Mouse (Mus musculus) left cerebral cortex, postnatal 36 days (tissue): ENCODE data around the gene Cops8. TPM values are rescaled to one million over a fixed set of nuclear protein-coding genes. Genes with fewer than 3 reads are reported as not detected.

Experiments
- DNase-seq, 2 experiments: peaks; one replicate each; pipeline ENCODE4 v3.0.0; 2021 to 2022; ENCODE audit warnings: low spot score in 2 of 2, mixed read lengths in 1 of 2
- intact Hi-C: fragments of 180-260 bp; cut with DNase I; formaldehyde crosslinking; loops from one replicate; pipeline ENCODE4 v1.15.1; 2025
- total RNA-seq, 2 experiments: library from RNA; stranded (reverse); gene quantifications; 2 replicates each; pipeline ENCODE4 v1.2.3; 2021

Cops8 gene
- total RNA-seq, 2 experiments from 2014 or later = 112 to 126 TPM

DNA sequence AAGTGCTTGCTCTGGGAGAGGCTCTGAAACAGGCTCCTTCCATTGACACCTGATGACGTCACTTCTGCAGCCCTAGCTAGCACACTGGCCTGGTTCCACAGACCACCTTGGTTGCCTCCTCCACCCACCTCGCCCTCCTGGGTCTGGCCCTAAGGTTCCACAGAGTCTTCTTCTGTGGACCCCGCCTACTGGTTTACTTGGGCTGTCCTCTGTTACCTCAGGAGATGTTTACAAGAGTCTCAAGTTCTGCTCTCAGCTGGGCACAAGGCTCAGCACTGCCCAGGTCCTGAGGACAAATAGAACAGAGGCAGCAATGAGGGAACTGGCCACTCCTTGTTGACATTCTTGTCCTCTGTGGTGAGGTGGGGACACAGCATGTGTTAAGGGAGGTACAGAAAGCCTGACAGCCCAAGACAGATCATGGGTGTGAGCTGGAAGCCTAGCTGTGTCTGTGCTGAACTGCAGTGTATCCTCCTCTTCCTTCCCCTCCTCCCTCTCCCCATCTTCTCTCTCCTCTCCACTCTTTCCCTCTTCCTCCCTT is 31.5 kb downstream of the Cops8 start:
- intact Hi-C loops = no loop called here
- no peak for DNase-seq

DNA sequence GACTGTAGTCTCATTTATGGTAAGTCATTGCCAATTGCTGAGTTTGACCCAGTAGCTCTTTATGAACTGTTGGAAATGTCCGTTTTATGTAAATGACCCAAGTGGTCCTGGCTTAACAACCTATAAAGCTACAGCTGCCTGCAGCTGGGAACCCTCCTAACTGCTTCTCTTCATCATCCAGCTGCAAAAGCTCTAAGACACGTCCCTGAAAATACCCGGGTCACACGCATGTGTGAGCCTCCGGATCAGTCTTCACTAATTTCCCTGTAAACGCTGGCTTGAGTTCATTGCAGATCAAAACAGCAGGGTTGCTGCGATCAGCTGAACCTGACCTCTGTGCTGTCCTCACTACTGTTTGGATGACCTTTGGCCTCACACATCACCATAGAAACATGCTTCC is 35.6 kb downstream of the Cops8 start:
- intact Hi-C loops = no loop called here
- DNase-seq = no peak

DNA sequence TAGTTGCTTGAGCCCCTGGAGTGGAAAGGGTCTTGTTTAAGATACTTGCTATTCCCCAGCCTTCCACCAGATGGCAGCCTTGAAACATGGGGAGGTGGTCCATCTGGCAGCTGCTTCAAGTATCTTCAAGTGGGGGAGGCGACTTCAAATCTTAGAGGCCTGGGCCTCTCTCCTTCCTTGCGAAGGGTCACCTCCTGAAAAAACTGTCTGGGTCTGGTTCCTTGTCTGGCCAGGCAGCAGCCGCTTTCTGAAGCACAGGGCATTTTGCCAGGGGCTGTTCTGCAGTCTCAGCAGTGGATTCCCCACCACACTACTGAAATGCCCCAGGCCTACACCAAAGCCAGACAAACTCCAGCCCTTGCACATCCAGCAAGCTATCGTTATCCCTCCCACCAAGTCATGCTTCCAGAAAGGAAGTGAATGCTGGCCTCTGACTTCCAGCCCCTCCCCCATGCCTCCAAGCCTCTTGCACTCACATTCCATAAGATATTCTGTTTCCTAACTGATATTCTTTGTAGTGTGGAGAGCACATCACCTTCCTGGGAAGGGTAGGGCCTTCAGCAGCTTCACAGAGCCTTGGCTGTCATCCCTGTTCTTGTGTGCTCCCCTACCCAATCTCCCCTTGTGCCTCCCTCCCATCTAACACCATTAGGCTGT is 48.1 kb downstream of the Cops8 start:
- peak; percentile 49 to 65 for DNase-seq
- intact Hi-C loops = loop anchor here (1.0 kb wide), 2 partner anchors 189 to 305 kb away; no protein-coding TSS in a partner anchor

DNA sequence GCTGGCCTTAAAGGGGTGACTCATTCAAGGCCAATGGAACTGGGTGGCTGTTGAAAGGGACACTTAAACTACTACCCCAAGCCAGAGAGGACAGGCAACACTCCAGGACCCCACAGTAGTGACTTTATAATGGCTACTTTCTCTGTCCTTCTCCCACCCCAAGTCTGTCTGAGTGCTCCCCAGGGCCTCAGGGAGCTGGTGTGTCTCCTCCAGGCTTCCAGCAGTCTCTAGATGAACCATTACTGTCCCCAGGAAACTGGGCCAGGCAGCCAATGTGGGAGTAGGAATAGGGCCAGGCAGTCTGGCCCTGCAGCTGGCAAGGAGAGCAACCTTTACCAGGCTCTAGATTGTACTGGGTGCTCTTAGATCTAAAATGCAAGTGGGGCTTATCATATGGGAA is 49.0 kb downstream of the Cops8 start:
- intact Hi-C loops = loop anchor here (1.0 kb wide), 1 partner anchor 189 kb away; no protein-coding TSS in a partner anchor
- DNase-seq = no peak

DNA sequence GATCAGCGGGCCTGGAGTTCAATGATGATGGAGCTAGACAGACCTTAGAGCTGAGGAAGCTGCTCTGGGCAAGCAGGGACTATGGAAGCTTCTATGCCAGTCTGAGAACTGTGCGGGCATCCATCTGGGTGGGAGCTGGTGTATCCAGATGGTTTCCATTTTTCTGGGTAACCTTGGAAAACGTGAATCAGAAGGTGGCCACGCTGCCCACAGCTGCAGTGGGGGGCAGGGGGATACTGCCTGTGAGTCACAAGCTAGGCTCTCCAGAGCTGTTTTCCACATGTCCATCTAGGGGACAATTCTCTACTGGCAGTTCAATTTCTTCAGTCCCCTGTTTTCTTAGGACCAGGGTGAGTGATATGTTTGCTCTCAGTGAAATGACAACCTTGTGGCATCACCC is 49.8 kb downstream of the Cops8 start:
- intact Hi-C loops = no loop called here

DNA sequence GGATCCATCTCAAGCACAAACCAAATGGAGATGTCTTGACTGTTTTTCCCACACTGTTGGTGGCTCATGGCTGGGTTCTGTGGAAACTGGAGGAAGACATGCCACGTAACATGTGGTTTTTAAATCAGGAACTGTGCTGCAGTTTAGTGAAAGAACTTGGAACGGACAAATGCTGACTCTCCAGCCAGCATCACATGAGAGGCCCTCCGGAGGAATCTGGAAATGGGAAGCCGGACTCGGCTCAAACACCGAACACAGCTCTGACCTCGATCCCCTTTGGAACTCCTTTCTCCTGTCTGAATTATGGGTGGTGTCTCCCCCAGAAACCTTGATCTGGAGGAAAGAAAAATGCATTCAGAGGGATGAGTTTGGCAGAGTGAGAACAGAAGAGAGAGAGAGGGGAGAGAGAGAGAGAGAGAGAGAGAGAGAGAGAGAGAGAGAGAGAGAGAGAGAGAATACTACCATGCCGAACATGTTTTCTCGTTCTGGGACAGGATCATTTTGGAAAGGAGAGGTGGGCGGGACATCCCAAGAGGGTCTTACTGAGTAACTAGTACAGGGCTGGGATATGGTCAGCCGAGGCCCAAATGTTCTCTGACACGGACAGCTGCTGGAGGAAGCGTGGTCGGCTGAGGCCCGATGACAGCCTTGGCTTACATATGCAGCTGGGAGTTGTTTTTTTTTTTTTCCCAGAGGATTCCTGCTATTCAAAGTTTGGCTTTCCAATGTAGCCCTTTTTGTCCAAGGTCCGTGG is 53.9 kb downstream of the Cops8 start:
- intact Hi-C loops = no loop called here
- no peak for DNase-seq

More for the DNA sequence above, 49.8 kb downstream of the Cops8 start:
- DNase-seq = no peak

DNA sequence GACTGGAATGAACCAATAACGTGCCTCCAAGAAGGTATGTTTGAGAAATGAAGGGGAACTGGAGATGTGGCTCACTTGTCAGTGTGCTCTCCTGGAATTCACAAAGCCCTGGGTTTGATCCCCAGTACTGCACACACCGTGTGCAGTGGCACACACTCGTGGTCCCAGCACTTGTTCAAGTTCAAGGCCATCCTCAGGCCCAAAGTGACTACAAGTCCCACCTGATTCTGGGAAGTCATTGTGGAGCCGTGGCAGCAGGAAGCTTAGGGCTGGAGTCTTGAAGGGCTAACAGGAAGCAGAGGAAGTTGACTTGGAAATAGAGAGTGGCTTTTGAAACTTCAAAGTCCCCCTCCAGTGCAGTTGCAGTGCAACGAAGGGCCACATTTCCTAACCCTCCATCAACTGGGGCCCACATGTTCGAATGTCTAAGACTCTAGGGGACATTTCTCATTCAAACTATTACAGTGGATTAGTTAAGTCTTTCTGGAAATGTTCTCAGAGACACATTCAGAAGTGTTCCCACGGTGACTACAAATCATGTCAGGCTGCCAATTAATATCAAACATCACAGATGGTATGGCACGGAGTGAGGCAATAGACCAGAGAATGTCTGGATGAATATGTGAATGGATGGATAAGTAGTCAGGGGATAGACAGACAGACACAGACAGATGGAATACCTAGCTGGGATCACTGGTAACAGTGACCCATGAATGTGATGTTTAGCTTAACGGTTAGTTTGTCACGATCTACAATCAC is 54.7 kb downstream of the Cops8 start:
- intact Hi-C loops = no loop called here
- DNase-seq = no peak

DNA sequence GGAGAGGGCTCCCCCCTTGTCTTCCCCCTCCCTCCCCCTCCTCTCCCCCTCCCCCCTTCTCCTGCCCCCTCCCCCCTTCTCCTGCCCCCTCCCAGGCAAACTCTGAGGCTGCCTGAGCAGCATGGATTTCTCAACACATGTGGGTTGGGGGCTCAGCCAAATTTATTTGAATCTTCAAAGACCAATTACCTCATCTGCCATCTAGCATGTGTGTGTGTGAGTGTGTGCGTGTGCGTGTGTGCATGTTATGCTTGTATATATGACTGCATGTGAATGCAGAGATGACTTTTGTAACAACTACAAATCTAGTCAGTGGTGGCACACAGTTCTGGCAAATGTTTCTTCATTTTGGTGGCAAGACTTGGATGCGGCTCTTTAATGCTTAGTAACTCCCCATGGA is 55.8 kb downstream of the Cops8 start:
- intact Hi-C loops = no loop called here
- DNase-seq = no peak

DNA sequence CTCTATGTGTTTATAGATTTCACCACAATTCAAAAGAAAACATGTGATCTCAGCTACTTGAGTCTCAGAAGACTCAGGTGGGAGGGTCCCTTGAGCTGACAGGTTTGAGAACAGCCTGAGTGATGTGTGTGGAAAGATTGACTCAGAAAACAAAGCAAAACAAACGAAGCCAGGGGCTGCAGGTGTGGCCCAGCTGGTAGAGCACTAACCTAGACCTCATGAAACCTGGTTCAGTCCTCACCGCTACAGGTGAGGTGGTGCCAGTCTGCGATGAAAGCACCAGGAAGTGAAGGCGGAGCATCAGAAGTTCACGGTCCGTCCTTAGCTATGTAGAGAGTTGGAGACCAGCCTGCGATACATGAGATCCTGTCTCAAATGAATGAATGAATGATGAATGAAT is 57.4 kb downstream of the Cops8 start:
- intact Hi-C loops = no loop called here

DNA sequence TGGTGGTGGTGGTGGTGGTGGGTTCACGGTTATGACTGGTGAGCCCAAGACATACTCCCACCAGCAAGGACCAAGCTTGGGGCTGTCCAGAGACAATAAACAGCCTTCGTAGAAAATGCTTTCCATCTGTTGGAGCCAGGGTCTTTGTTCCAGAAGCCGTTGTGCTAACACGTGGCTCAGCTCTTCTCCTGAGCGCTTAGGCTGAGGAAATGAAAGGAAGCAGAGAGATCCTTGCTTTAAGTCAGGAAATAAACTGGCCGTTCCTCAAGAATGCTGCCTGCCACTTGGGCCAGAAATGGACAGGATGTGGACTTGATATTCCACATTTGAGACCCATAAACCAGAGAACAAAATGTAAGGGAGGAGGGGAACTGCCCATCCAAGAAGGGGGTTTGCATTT is 59.7 kb downstream of the Cops8 start:
- intact Hi-C loops = no loop called here
- DNase-seq = no peak

More for the DNA sequence above, 57.4 kb downstream of the Cops8 start:
- DNase-seq = no peak

Other genes with a start within 250 kb of the Cops8 start
- gene Col6a3, start 241.0 kb downstream of the Cops8 start, total RNA-seq = 1 to 10 TPM; 3.3 to 5.4 TPM